Mouse (Mus musculus): ENCODE measurements around the gene Tom1. TPM values are rescaled to one million over a fixed set of nuclear protein-coding genes. Genes with fewer than 3 reads are reported as not detected.

The Tom1 gene
- polyA plus RNA-seq, 1 experiment from 2014 or later, result 24.9 TPM

DNA sequence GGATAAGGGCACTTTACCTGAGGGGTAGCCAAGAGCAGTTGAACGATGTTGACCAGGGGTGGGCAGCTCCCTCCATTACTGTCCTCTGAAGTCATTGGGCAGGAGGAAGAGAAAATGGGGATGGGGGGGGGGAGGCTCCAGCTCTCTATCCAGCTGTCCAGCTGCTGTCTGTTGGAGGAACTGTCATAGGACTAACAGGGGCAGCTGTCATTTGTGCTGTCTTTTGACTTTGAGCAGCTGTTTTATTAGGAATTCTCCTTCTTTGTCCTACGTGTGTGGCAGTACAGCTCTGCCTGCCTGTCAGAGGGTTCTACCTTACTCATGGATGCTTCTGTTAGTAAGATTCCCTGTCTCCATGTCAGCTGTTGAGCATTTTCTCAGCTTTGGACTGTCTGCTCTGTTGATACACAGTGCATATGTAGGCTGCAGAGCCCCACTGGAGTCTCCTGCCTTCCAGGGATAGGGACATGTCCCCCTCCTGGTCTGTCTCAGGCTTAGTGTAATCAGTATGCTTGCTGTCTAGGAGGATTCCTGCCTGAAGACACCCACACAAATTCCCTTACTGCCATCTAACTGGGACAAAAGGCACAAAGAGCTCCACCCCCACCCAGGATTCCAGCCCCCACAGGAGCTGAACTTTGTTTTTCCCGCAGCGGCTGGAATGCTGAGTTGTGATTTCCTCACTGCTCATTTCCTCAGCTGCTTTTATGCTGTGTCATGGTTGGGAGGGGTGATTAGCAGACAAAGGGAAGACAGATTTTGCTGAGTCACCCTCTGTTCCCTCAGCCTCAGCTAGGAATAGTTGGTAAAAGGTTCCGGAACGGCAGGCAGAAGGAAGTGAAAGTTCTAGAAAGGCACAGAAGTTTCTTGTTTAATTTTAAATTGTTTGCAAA, 55.7 kb downstream of the Tom1 start:
- Histone ChIP-seq H3K4me3 (replicated peaks; ENCODE audit: low read depth, low read length) (no peak overlapping the region), H3K36me3 (ENCODE audit: control insufficient read depth, insufficient read depth, low read length) (no peaks in the 10 kb centered on the region), H3K27ac (replicated peaks; ENCODE audit: low read depth, low read length) (no peak overlapping the region), H3K4me2 (ENCODE audit: low read length) (peak overlapping the region; percentile 9), H3K9me3 (ENCODE audit: control insufficient read depth, low read length) (no peaks in the 10 kb centered on the region), H3K4me1 (ENCODE audit: control insufficient read depth, insufficient read depth, low read length) (0 out of 2 replicates have a peak, but pooled peaks cover 6% of the 10 kb centered on the region), H3K9ac (replicated peaks; ENCODE audit: low read length) (0 out of 2 replicates have a peak overlapping the region, but pooled peaks have one; percentile 13), H3K27me3 (ENCODE audit: control insufficient read depth, insufficient read depth, low read length) (no peaks in the 10 kb centered on the region)
- ATAC-seq (ENCODE audit: low FRiP score, low TSS enrichment) (no peak), DNase-seq (peak; percentile 89)
- 30% methylated on average over 6 of the region's 6 CpGs for WGBS

GRCm38 (mm10) chr8:75090781-75091365, 57.4 kb downstream of the Tom1 start:
- no peaks in the 10 kb centered on the region for H3K36me3 ChIP-seq (ENCODE audit: control insufficient read depth, insufficient read depth, low read length)
- DNase-seq (peak; percentile 8), ATAC-seq (ENCODE audit: low FRiP score, low TSS enrichment) (no peak)
- H3K4me3 ChIP-seq (replicated peaks; ENCODE audit: low read depth, low read length), result no peak overlapping the region
- H3K27ac ChIP-seq (replicated peaks; ENCODE audit: low read depth, low read length), result no peak overlapping the region
- H3K4me1 ChIP-seq (ENCODE audit: control insufficient read depth, insufficient read depth, low read length), result 0 out of 2 replicates have a peak, but pooled peaks cover 6% of the 10 kb centered on the region
- 82% methylated on average over 4 of the region's 4 CpGs for WGBS
- no peaks in the 10 kb centered on the region for H3K27me3 ChIP-seq (ENCODE audit: control insufficient read depth, insufficient read depth, low read length)
- no peaks in the 10 kb centered on the region for H3K9me3 ChIP-seq (ENCODE audit: control insufficient read depth, low read length)
- H3K9ac ChIP-seq (replicated peaks; ENCODE audit: low read length), result no peak overlapping the region
- no peak overlapping the region for H3K4me2 ChIP-seq (ENCODE audit: low read length)

GRCm38 (mm10) chr8:75093399-75094156, 60.1 kb downstream of the Tom1 start, which contains the start of gene Hmox1:
Gene Hmox1, plus strand, starts transcription at chr8:75093621.
- peak within 1 kb of the TSS; percentile 43 for H3K4me3 ChIP-seq (replicated peaks; ENCODE audit: low read depth, low read length)
- DNase-seq (peak; percentile 93), ATAC-seq (ENCODE audit: low FRiP score, low TSS enrichment) (peak; percentile 92)
- no peaks in the 10 kb centered on the region for H3K9me3 ChIP-seq (ENCODE audit: control insufficient read depth, low read length)
- no peaks in the 10 kb centered on the region for H3K36me3 ChIP-seq (ENCODE audit: control insufficient read depth, insufficient read depth, low read length)
- peak within 1 kb of the TSS; percentile 73 for H3K4me2 ChIP-seq (ENCODE audit: low read length)
- under 1% methylated on average over 36 of the region's 36 CpGs for WGBS
- no peak within 1 kb of the TSS for H3K27ac ChIP-seq (replicated peaks; ENCODE audit: low read depth, low read length)
- H3K9ac ChIP-seq (replicated peaks; ENCODE audit: low read length), result peak within 1 kb of the TSS; percentile 46
- no peaks in the 10 kb centered on the region for H3K27me3 ChIP-seq (ENCODE audit: control insufficient read depth, insufficient read depth, low read length)
- 0 out of 2 replicates have a peak, but pooled peaks cover 6% of the 10 kb centered on the region for H3K4me1 ChIP-seq (ENCODE audit: control insufficient read depth, insufficient read depth, low read length)

- no peaks in the 10 kb centered on the region for H3K27me3 ChIP-seq (ENCODE audit: control insufficient read depth, insufficient read depth, low read length)
- no peaks in the 10 kb centered on the region for H3K36me3 ChIP-seq (ENCODE audit: control insufficient read depth, insufficient read depth, low read length)
- H3K9ac ChIP-seq (replicated peaks; ENCODE audit: low read length), result no peak overlapping the region
- no peak overlapping the region for H3K4me2 ChIP-seq (ENCODE audit: low read length)
- ATAC-seq (ENCODE audit: low FRiP score, low TSS enrichment) (no peak), DNase-seq (no peak)
- 92% methylated on average over 4 of the region's 4 CpGs for WGBS
- H3K9me3 ChIP-seq (ENCODE audit: control insufficient read depth, low read length), result no peaks in the 10 kb centered on the region
- H3K27ac ChIP-seq (replicated peaks; ENCODE audit: low read depth, low read length), result no peak overlapping the region
- H3K4me3 ChIP-seq (replicated peaks; ENCODE audit: low read depth, low read length), result no peak overlapping the region
- no peaks in the 10 kb centered on the region for H3K4me1 ChIP-seq (ENCODE audit: control insufficient read depth, insufficient read depth, low read length)
These were observed 69.5 kb downstream of the Tom1 start for GRCm38 (mm10) chr8:75102956-75103355.

DNA sequence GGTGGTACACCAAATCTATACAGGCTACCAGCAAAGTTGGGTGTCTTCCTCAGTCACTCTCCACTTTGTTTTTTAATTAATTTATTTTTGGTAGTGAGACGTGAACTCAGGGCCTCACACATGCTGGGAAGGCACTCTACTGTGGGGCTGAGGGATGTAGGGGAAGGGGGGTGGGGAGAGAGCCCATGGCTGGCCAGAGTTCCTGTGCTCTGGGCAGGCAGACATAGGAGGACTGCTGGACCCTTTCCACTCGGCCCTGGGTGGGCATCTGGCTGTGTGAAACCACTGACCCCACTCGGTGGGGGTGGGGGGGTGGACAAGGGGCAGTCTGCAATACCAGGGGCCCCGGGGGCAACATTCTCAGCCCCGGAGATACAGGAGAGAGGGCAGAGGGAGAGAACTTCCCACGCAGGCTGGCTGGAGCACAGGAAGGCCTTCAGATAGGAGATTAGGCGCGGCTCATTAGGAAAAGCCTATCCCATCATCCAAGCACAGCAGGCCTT, 69.9 kb downstream of the Tom1 start:
- Histone ChIP-seq H3K4me1 (ENCODE audit: control insufficient read depth, insufficient read depth, low read length) (no peaks in the 10 kb centered on the region), H3K27me3 (ENCODE audit: control insufficient read depth, insufficient read depth, low read length) (no peaks in the 10 kb centered on the region), H3K4me3 (replicated peaks; ENCODE audit: low read depth, low read length) (no peak overlapping the region), H3K4me2 (ENCODE audit: low read length) (no peak overlapping the region), H3K27ac (replicated peaks; ENCODE audit: low read depth, low read length) (no peak overlapping the region), H3K9ac (replicated peaks; ENCODE audit: low read length) (no peak overlapping the region), H3K9me3 (ENCODE audit: control insufficient read depth, low read length) (no peaks in the 10 kb centered on the region), H3K36me3 (ENCODE audit: control insufficient read depth, insufficient read depth, low read length) (no peaks in the 10 kb centered on the region)
- no peak for DNase-seq
- no peak for ATAC-seq (ENCODE audit: low FRiP score, low TSS enrichment)
- 39% methylated on average over 8 of the region's 8 CpGs for WGBS

GRCm38 (mm10) chr8:75108527-75109235, 75.2 kb downstream of the Tom1 start:
- no peaks in the 10 kb centered on the region for H3K27me3 ChIP-seq (ENCODE audit: control insufficient read depth, insufficient read depth, low read length)
- peaks cover 11% of the 10 kb centered on the region for H3K36me3 ChIP-seq (ENCODE audit: control insufficient read depth, insufficient read depth, low read length)
- peak overlapping the region; percentile 69 for H3K4me3 ChIP-seq (replicated peaks; ENCODE audit: low read depth, low read length)
- H3K4me2 ChIP-seq (ENCODE audit: low read length), result peak overlapping the region; percentile 88
- under 1% methylated on average over 9 of the region's 9 CpGs for WGBS
- H3K9ac ChIP-seq (replicated peaks; ENCODE audit: low read length), result peak overlapping the region; percentile 55
- peak overlapping the region; percentile 83 for H3K27ac ChIP-seq (replicated peaks; ENCODE audit: low read depth, low read length)
- no peaks in the 10 kb centered on the region for H3K9me3 ChIP-seq (ENCODE audit: control insufficient read depth, low read length)
- DNase-seq, result peak; percentile 89
- peaks cover 9% of the 10 kb centered on the region for H3K4me1 ChIP-seq (ENCODE audit: control insufficient read depth, insufficient read depth, low read length)
- ATAC-seq (ENCODE audit: low FRiP score, low TSS enrichment), result peak; percentile 78

- peak; percentile 99 for ATAC-seq (ENCODE audit: low FRiP score, low TSS enrichment)
- Histone ChIP-seq H3K4me3 (replicated peaks; ENCODE audit: low read depth, low read length) (peak within 1 kb of the TSS; percentile 69), H3K36me3 (ENCODE audit: control insufficient read depth, insufficient read depth, low read length) (peaks cover 18% of the 10 kb centered on the region), H3K27me3 (ENCODE audit: control insufficient read depth, insufficient read depth, low read length) (no peaks in the 10 kb centered on the region), H3K9ac (replicated peaks; ENCODE audit: low read length) (peak within 1 kb of the TSS; percentile 55), H3K9me3 (ENCODE audit: control insufficient read depth, low read length) (no peaks in the 10 kb centered on the region), H3K4me1 (ENCODE audit: control insufficient read depth, insufficient read depth, low read length) (peaks cover 9% of the 10 kb centered on the region), H3K4me2 (ENCODE audit: low read length) (peak within 1 kb of the TSS; percentile 88), H3K27ac (replicated peaks; ENCODE audit: low read depth, low read length) (peak within 1 kb of the TSS; percentile 83)
- DNase-seq, result peak; percentile 100
- whole genome bisulfite sequencing, result under 1% methylated on average over 59 of the region's 59 CpGs
These were observed 75.9 kb downstream of the Tom1 start, which contains the start of gene Mcm5 for GRCm38 (mm10) chr8:75109236-75109967. Gene Mcm5, plus strand, starts transcription at chr8:75109569.
